Mouse (Mus musculus): Measurements from ENCODE around the gene Gm11042. TPM values are rescaled to one million over a fixed set of nuclear protein-coding genes. Genes with fewer than 3 reads are reported as not detected.

Gm11042 gene
- polyA plus RNA-seq, 1 experiment from 2014 or later = not detected

DNA sequence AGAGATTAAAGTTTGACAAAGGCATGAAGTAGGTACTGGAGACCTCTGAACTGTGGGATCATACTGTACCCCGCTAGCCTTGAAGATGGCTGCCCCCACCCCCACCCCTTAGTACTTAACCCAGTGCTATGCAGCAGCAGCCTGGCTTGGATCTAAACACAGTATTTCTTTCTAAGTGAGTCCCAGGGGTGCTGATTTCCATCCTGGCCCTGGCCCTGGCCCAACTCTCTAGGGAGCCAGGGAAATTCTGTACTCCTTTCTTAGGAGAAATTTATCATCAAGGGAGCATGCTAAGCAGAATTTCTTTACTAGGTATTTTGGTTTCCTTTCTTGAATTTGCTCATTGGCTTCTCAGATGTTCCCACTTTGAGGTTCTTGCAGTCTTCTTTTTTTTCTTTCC lies 33.3 kb downstream of the Gm11042 start:
- WGBS = 76% methylated on average over 1 of the region's 1 CpGs
- no peak overlapping the region for H3K27ac ChIP-seq (replicated peaks)
- H3K27me3 ChIP-seq = no peaks in the 10 kb centered on the region

DNA sequence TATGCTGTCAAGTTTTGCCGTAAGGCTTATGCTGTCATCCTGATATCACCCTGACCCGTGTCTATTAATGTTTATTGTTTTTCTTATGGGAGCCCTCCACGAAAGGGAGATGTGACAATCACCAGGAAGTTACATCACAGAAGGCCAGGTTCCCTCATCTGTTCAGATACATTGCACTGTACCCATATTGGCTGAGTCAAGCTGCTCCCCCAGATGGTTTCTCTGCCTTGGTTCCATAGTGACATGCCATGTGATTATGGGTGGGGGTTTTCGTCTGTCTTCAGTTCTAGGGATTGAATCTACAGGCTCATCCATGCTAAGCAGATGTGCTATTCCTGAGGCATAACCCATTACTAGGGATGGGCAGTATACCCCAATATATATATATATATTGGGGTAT lies 34.8 kb downstream of the Gm11042 start:
- Histone ChIP-seq H3K27me3 (no peaks in the 10 kb centered on the region), H3K4me3 (no peak overlapping the region), H3K36me3 (no peaks in the 10 kb centered on the region), H3K4me1 (peaks cover 25% of the 10 kb centered on the region), H3K9ac (replicated peaks) (no peak overlapping the region), H3K27ac (replicated peaks) (no peak overlapping the region), H3K4me2 (replicated peaks) (no peak overlapping the region), H3K9me3 (no peaks in the 10 kb centered on the region)
- ATAC-seq (replicated peaks) = no peak
- 77% methylated on average over 4 of the region's 4 CpGs for WGBS

More for the DNA sequence above, 33.3 kb downstream of the Gm11042 start:
- Histone ChIP-seq H3K36me3 (no peaks in the 10 kb centered on the region), H3K9me3 (no peaks in the 10 kb centered on the region), H3K4me2 (replicated peaks) (no peak overlapping the region), H3K4me3 (no peak overlapping the region), H3K4me1 (peaks cover 23% of the 10 kb centered on the region), H3K9ac (replicated peaks) (no peak overlapping the region)
- ATAC-seq (replicated peaks) = no peak

DNA sequence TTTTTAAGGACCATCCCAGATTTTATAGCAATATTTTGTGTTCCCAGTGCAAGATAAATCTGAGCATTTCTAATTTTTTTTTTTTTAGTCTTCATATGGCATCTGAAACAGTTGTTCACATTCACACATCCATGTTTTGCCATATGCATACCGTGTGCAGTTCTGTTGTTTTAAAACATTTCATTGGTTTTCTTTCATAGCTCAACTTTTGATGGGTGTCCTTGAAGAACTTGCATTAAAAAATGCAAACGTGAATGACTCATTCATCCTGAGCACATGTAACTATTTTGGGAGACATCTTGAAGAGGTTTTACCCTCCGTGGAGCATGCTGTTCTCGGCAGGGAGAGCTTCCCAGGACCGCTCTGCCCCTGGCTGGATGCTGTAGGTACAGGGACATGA lies 38.9 kb downstream of the Gm11042 start:
- Histone ChIP-seq H3K9ac (replicated peaks) (no peak overlapping the region), H3K4me3 (no peak overlapping the region), H3K27ac (replicated peaks) (no peak overlapping the region), H3K9me3 (no peaks in the 10 kb centered on the region), H3K4me1 (peaks cover 5% of the 10 kb centered on the region; the same call in 1 of the 2 replicates), H3K4me2 (replicated peaks) (no peak overlapping the region), H3K36me3 (no peaks in the 10 kb centered on the region), H3K27me3 (no peaks in the 10 kb centered on the region)
- WGBS = 78% methylated on average over 5 of the region's 5 CpGs
- no peak for ATAC-seq (replicated peaks)

DNA sequence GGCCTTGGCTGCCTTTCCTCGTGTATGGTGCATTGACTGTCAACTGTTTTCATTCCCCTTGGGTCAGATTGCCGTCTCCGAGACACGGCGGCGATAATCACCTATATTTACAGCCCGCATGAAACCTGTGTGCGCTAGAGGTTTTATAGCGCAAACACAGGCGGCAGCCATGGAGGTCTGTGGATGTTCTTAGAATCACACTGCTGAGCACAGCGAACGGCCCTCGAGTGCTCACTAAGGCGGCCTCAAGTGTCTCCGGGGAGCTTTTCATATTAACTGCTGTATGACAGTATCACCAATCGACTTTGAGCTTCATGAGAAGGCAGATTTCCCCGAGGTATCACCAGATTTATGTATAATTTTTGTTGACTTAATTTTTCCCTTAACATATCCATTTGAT lies 43.6 kb downstream of the Gm11042 start:
- Histone ChIP-seq H3K4me2 (replicated peaks) (no peak overlapping the region), H3K4me3 (no peak overlapping the region), H3K9me3 (no peaks in the 10 kb centered on the region), H3K9ac (replicated peaks) (no peak overlapping the region), H3K27ac (replicated peaks) (no peak overlapping the region), H3K36me3 (no peaks in the 10 kb centered on the region), H3K4me1 (peaks cover 21% of the 10 kb centered on the region), H3K27me3 (no peaks in the 10 kb centered on the region)
- 94% methylated on average over 17 of the region's 17 CpGs for WGBS
- no peak for ATAC-seq (replicated peaks)

DNA sequence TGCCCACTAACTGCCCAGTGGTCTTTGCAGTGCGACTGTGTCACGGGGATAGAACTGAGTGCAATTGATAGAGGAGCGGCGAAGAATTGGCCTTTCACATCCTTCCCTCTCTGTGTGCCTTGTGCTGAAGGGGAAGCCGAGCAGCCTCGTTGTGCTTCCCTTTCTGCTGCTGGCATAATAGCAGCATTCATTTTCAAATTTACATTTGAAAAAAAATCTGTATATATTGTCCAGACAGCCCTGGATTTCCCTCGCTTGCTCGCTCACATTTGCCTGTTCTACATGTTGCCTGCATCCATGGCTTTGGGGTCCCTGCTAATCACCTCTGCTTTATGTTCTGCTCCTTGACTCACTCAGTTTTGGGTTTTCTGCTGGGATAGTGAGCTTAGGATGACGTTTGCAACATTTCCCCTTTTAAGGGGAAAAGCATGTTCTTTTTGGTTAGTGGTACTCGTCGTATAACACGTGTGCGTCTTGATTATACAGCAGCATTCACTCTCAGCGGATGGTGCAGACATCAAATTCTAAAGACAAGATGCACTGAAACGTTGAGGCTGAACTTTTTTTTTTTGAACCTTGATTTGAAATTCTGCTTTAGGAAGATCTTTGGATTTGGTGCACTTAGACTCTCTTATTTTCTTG lies 47.4 kb downstream of the Gm11042 start:
- Histone ChIP-seq H3K9ac (replicated peaks) (no peak overlapping the region), H3K27me3 (no peaks in the 10 kb centered on the region), H3K36me3 (peaks cover 4% of the 10 kb centered on the region; the same call in 1 of the 2 replicates), H3K4me3 (no peak overlapping the region), H3K9me3 (no peaks in the 10 kb centered on the region), H3K4me1 (peaks cover 24% of the 10 kb centered on the region), H3K4me2 (replicated peaks) (peak overlapping the region; percentile 22; the same call in 1 of the 2 replicates), H3K27ac (replicated peaks) (peak overlapping the region; percentile 80)
- 36% methylated on average over 15 of the region's 15 CpGs for WGBS
- peak; percentile 66 for ATAC-seq (replicated peaks)

DNA sequence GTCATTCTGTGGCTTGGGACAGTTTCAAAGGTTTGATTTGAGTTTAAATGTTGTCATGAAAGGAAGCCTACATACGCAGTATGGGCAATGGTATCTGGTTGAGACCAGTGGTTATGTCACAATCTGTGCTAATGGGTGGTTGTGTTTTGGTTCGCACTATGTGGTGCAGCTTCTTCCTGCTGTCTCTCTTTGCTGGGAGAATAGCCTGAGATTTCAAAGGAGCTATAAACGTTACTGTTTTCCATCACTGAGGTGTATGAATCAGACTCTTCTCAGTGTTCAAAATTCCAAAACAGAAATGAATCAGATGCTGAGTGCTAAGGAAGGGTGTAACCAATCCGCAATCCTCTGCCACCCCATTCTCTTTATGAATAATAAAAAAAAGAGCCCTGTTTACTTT lies 49.1 kb downstream of the Gm11042 start:
- H3K4me1 ChIP-seq = peaks cover 24% of the 10 kb centered on the region
- H3K36me3 ChIP-seq = peaks cover 4% of the 10 kb centered on the region; the same call in 1 of the 2 replicates
- no peak overlapping the region for H3K9ac ChIP-seq (replicated peaks)
- H3K27ac ChIP-seq (replicated peaks) = no peak overlapping the region
- no peaks in the 10 kb centered on the region for H3K9me3 ChIP-seq
- no peak for ATAC-seq (replicated peaks)
- no peaks in the 10 kb centered on the region for H3K27me3 ChIP-seq
- H3K4me3 ChIP-seq = no peak overlapping the region
- WGBS = 89% methylated on average over 4 of the region's 4 CpGs
- no peak overlapping the region for H3K4me2 ChIP-seq (replicated peaks)
